Mouse (Mus musculus) kidney, postnatal 10 days (tissue): ENCODE results near the gene Fam222a.

Experiments
- DNase-seq: peaks from one replicate; pipeline ENCODE4 v3.0.0; 2021; ENCODE audit warnings: mixed read lengths

Fam222a gene

GRCm38 (mm10) chr5:114658255-114658654 is 90.4 kb downstream of the Fam222a start, which contains the start of gene Trpv4:
Trpv4 (minus strand) TSS chr5:114658421.
- peak; percentile 70 for DNase-seq

DNA sequence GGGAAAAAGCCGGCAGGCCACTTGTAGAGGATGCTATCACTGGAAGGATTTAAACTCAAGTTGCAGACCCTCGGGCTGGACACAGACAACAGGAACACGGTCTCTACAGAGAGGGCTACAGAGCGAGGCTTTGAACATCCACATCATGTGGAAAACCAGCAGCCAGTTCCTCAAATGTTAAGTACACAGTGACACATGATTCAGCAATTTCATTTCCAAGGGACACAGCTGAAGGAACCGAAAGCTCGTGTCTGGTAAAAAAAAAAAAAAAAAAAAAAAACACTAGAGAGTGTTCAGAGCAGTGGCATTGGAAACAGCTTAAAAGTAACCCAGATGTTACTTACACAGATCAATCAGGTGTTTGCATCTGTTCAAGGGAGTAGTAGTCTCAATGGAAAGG is 93.2 kb downstream of the Fam222a start:
- no peak for DNase-seq
